Mouse (Mus musculus): Measurements from ENCODE around the gene Nckipsd. TPM values are rescaled to one million over a fixed set of nuclear protein-coding genes. Genes with fewer than 3 reads are reported as not detected.

Gene Nckipsd
- total and polyA plus RNA-seq, 3 experiments = 7.8 to 16.8 (median 8.9) TPM

DNA sequence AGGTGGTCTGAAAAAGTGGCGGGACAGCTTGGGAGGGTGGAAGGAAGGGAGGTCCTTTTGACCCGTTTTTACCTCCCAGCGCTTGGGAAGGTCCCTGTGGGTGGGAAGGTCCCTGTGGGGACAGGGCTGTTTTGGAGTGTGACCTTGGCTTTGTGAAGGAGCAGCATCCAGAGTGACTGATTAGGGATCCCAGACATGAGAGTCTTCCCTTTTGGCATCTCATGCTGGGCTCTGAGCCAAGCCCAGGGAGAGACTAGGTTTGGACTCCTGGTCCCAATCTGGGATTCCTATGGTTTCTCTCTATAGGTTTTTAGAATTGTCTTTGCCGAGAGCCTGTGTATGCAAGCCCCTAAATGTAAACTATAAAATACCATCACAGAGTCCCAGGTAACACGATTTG, 2.3 kb downstream of the Nckipsd start:
- no peak for TF ChIP-seq CTCF (IDR thresholded peaks at IDR 0.05)
- no peak for TF ChIP-seq POLR2A (IDR thresholded peaks at IDR 0.05; ENCODE audit: insufficient read depth, low read depth, low read length)
- Histone ChIP-seq H3K27me3 (ENCODE audit: control insufficient read depth, insufficient read depth, low read length) (no peaks in the 10 kb centered on the region), H3K9ac (ENCODE audit: low read depth, low read length) (no peak overlapping the region), H3K36me3 (ENCODE audit: control insufficient read depth, insufficient read depth, low read length) (no peaks in the 10 kb centered on the region; the same call in 1 of the 2 replicates), H3K4me3 (no peak overlapping the region), H3K27ac (no peak overlapping the region), H3K79me2 (replicated peaks; ENCODE audit: control insufficient read depth, insufficient read depth, low read length) (no peaks in the 10 kb centered on the region), H3K4me1 (ENCODE audit: control insufficient read depth, insufficient read depth, low read length) (peaks cover 14% of the 10 kb centered on the region)
- intact Hi-C loops (cut with DNase I) = no loop called here
- no peak for DNase-seq
- 53% methylated on average over 5 of the region's 5 CpGs for WGBS

DNA sequence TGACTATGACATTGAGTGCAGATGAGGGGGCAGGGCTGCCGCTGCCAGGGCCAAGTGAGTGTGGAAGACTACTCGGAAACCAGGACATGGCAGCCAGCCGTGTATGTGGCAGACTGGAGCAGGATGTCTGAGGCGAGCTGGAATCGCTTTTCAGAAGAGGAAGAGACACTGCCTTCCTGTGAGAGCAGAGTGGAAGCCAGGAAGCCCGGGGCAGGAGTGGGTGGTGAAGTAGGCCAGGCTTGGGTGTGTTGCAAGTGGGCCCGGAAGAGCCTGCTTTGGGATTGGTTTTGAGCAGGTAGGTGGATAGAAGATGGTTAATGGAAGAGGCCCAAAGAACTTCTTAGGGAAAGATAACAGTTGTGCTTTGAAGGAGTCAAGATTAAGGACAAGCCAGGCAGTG, 7.4 kb downstream of the Nckipsd start:
- H3K36me3 ChIP-seq (ENCODE audit: control insufficient read depth, insufficient read depth, low read length) = no peaks in the 10 kb centered on the region
- intact Hi-C loops (cut with DNase I) = no loop called here
- no peak for DNase-seq
- 54% methylated on average over 7 of the region's 7 CpGs for WGBS
- H3K27me3 ChIP-seq (ENCODE audit: control insufficient read depth, insufficient read depth, low read length) = no peaks in the 10 kb centered on the region
- TF ChIP-seq POLR2A (IDR thresholded peaks at IDR 0.05; ENCODE audit: insufficient read depth, low read depth, low read length) = no peak
- no peak for TF ChIP-seq EP300 (IDR thresholded peaks at IDR 0.05; ENCODE audit: insufficient read depth, low read depth, low read length)
- TF ChIP-seq CTCF (IDR thresholded peaks at IDR 0.05) = no peak
- H3K4me1 ChIP-seq (ENCODE audit: control insufficient read depth, insufficient read depth, low read length) = no peaks in the 10 kb centered on the region
- H3K9ac ChIP-seq (ENCODE audit: low read depth, low read length) = no peak overlapping the region
- H3K27ac ChIP-seq = no peak overlapping the region
- no peak overlapping the region for H3K4me3 ChIP-seq
- no peaks in the 10 kb centered on the region for H3K79me2 ChIP-seq (replicated peaks; ENCODE audit: control insufficient read depth, insufficient read depth, low read length)

DNA sequence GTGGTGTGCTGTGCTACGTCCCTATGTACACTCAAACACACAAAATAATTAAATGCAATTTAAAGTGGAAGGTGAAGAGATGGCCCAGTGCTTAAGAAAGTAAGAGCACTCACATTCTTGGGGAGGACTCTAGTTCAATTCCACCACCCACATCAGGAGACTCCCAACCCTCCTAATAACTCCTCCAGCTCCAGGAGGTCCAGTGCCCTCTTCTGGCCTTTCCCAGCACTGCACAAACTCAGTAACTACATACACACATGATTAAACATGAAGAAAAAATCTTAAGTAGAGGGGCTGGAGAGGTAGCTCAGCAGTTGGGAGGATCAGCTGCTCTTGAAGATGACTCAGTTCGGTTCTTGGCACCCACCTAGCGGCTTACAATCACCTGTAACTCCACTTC, 11.3 kb downstream of the Nckipsd start:
- H3K27me3 ChIP-seq (ENCODE audit: control insufficient read depth, insufficient read depth, low read length) = peaks cover 3% of the 10 kb centered on the region; the same call in 1 of the 2 replicates
- WGBS = 60% methylated on average over 3 of the region's 3 CpGs
- no peak overlapping the region for H3K27ac ChIP-seq
- intact Hi-C loops (cut with DNase I) = loop anchor here (1.0 kb wide), 1 partner anchor 66 kb away; no protein-coding TSS in a partner anchor
- no peak overlapping the region for H3K4me3 ChIP-seq
- TF ChIP-seq CTCF (IDR thresholded peaks at IDR 0.05) (peak; percentile 92), POLR2A (IDR thresholded peaks at IDR 0.05; ENCODE audit: insufficient read depth, low read depth, low read length) (no peak), EP300 (IDR thresholded peaks at IDR 0.05; ENCODE audit: insufficient read depth, low read depth, low read length) (peak; percentile 50; the same call in 1 of the 2 replicates)
- peak in 1 of 2 experiments; percentile 72 for DNase-seq
- no peaks in the 10 kb centered on the region for H3K79me2 ChIP-seq (replicated peaks; ENCODE audit: control insufficient read depth, insufficient read depth, low read length)
- no peaks in the 10 kb centered on the region for H3K36me3 ChIP-seq (ENCODE audit: control insufficient read depth, insufficient read depth, low read length)
- H3K9ac ChIP-seq (ENCODE audit: low read depth, low read length) = no peak overlapping the region
- H3K4me1 ChIP-seq (ENCODE audit: control insufficient read depth, insufficient read depth, low read length) = no peaks in the 10 kb centered on the region

DNA sequence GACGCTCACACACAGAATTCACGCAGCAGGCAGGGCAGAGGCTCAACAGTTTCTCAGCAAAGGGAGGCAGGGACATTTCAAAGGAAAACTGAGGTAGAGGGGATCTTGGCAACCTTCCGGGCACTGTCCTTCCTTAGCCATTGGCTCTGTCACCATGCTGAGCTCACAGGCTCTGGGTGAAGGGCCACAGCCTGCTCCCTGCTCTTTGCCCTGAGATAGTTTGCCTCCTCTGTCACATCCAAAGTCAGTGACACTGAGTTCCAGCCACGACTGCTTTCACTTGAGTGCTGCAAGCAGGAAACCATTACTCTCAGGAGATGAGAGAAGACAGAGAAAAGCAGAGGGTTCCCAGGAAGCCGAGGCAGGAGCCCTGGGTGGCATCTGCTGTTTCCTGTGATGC, 11.9 kb downstream of the Nckipsd start:
- peaks cover 9% of the 10 kb centered on the region; the same call in 1 of the 2 replicates for H3K27me3 ChIP-seq (ENCODE audit: control insufficient read depth, insufficient read depth, low read length)
- no peak overlapping the region for H3K4me3 ChIP-seq
- H3K27ac ChIP-seq = no peak overlapping the region
- no peak overlapping the region for H3K9ac ChIP-seq (ENCODE audit: low read depth, low read length)
- no peak for TF ChIP-seq CTCF (IDR thresholded peaks at IDR 0.05)
- no peak for TF ChIP-seq POLR2A (IDR thresholded peaks at IDR 0.05; ENCODE audit: insufficient read depth, low read depth, low read length)
- no peak for TF ChIP-seq EP300 (IDR thresholded peaks at IDR 0.05; ENCODE audit: insufficient read depth, low read depth, low read length)
- no peak for DNase-seq
- 47% methylated on average over 5 of the region's 5 CpGs for WGBS
- no peaks in the 10 kb centered on the region for H3K79me2 ChIP-seq (replicated peaks; ENCODE audit: control insufficient read depth, insufficient read depth, low read length)
- H3K36me3 ChIP-seq (ENCODE audit: control insufficient read depth, insufficient read depth, low read length) = no peaks in the 10 kb centered on the region
- intact Hi-C loops (cut with DNase I) = no loop called here
- H3K4me1 ChIP-seq (ENCODE audit: control insufficient read depth, insufficient read depth, low read length) = no peaks in the 10 kb centered on the region

DNA sequence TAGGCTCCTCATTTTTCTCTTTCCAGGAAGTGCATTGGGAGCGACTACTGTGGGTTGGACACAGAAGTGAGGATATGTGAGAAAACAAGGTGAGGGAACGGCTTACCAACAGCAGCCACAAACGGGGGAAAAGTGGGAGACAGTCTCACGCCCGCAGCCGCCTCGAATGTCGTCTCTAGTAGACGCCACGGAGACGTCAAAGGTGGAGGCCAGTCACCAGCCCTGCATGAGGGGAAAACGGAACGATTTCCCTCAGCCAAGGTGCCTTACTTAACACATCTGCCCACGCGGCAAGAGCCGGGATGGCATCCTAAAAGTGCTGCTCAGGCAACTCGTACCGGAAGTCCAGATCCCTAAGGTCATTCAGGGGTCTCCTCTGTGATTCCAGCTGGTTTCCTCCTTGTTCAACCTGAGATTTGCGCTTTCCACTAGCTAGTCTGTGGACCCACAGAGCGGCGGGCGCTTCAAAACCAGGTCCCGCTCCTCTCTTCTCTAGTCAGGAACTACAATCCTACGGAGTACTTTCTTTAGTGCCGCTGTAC, 16.0 kb downstream of the Nckipsd start:
- Histone ChIP-seq H3K4me3 (no peak overlapping the region), H3K9ac (ENCODE audit: low read depth, low read length) (no peak overlapping the region), H3K79me2 (replicated peaks; ENCODE audit: control insufficient read depth, insufficient read depth, low read length) (no peaks in the 10 kb centered on the region), H3K27ac (no peak overlapping the region), H3K4me1 (ENCODE audit: control insufficient read depth, insufficient read depth, low read length) (no peaks in the 10 kb centered on the region), H3K27me3 (ENCODE audit: control insufficient read depth, insufficient read depth, low read length) (peaks cover 17% of the 10 kb centered on the region), H3K36me3 (ENCODE audit: control insufficient read depth, insufficient read depth, low read length) (no peaks in the 10 kb centered on the region)
- no peak for DNase-seq
- 5% methylated on average over 25 of the region's 25 CpGs for WGBS
- intact Hi-C loops (cut with DNase I) = no loop called here
- TF ChIP-seq CTCF (IDR thresholded peaks at IDR 0.05) = no peak
- no peak for TF ChIP-seq POLR2A (IDR thresholded peaks at IDR 0.05; ENCODE audit: insufficient read depth, low read depth, low read length)
- TF ChIP-seq EP300 (IDR thresholded peaks at IDR 0.05; ENCODE audit: insufficient read depth, low read depth, low read length) = no peak

DNA sequence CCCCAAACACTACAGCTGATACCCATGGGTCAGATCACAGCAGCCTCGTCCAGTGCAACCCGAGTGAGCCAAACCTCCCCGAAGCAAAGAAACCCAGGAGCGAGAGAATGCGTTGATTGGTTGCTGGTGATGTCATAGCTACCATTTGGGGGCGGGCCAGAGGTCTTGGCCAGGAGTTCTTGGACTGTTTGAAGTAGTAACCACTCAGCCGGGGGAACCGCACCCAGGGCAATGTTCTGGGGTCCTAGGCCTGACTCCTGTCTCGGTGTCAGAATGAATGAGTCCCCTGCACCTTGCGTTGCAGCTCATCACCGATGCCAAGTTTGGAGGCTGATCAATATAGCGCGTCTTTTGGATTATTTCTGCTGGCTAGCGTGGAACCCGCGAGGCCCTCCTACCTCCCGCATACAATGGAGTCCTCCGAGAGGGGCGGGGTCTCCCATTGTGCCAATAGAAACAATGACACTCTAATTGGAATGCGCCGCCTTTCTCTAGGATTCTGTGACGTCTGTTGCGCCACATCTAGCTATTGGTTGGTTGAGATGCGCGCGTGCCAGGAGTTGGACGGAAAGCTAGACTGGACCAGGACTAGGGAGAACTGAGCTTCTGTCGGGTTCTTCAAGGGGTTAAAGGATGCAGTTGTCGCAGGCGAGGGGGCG, 16.7 kb downstream of the Nckipsd start:
- no peak overlapping the region for H3K4me3 ChIP-seq
- H3K36me3 ChIP-seq (ENCODE audit: control insufficient read depth, insufficient read depth, low read length) = no peaks in the 10 kb centered on the region
- no peak overlapping the region for H3K27ac ChIP-seq
- no peak overlapping the region for H3K9ac ChIP-seq (ENCODE audit: low read depth, low read length)
- no peaks in the 10 kb centered on the region for H3K4me1 ChIP-seq (ENCODE audit: control insufficient read depth, insufficient read depth, low read length)
- TF ChIP-seq EP300 (IDR thresholded peaks at IDR 0.05; ENCODE audit: insufficient read depth, low read depth, low read length) (no peak), POLR2A (IDR thresholded peaks at IDR 0.05; ENCODE audit: insufficient read depth, low read depth, low read length) (no peak), CTCF (IDR thresholded peaks at IDR 0.05) (no peak)
- intact Hi-C loops (cut with DNase I) = no loop called here
- WGBS = 2% methylated on average over 31 of the region's 31 CpGs
- peaks cover 17% of the 10 kb centered on the region for H3K27me3 ChIP-seq (ENCODE audit: control insufficient read depth, insufficient read depth, low read length)
- no peaks in the 10 kb centered on the region for H3K79me2 ChIP-seq (replicated peaks; ENCODE audit: control insufficient read depth, insufficient read depth, low read length)
- no peak for DNase-seq

Data from heart, adult 2 months (tissue).